Mouse (Mus musculus) MEL (cell line): ENCODE measurements around the gene Nkd1. TPM values are rescaled to one million over a fixed set of nuclear protein-coding genes. Genes with fewer than 3 reads are reported as not detected.

Source experiments
- DNase-seq: peaks from one replicate; pipeline ENCODE4 v3.0.0; 2011; ENCODE audit warnings: low read depth, low spot score
- H3K27ac ChIP-seq: 2 replicates; pipeline ENCODE4 v1.5.1; 2012; ENCODE audit warnings: low read depth, mild to moderate bottlenecking, control low read depth, low read length, moderate library complexity; ENCODE audit not compliant: control insufficient read depth
- H3K27me3 ChIP-seq, 2 experiments: fragments of 150-350 bp in 1 of 2; sonication (generic) in 1 of 2; 2 replicates each; pipeline ENCODE4 v1.6.1; 2012; ENCODE audit warnings: low read length in 2 of 2, mild to moderate bottlenecking in 2 of 2, improper control_type of control experiment in 1 of 2, moderate library complexity in 1 of 2; ENCODE audit not compliant: insufficient read depth in 2 of 2, control insufficient read depth in 1 of 2
- H3K36me3 ChIP-seq, 2 experiments: 2 replicates each; pipeline ENCODE4 v1.6.1; 2012 to 2014; ENCODE audit warnings: low read length in 2 of 2, improper control_type of control experiment in 1 of 2, inconsistent platforms in 1 of 2, mild to moderate bottlenecking in 1 of 2; ENCODE audit not compliant: insufficient read depth in 2 of 2, control insufficient read depth in 1 of 2
- H3K4me1 ChIP-seq, 2 experiments: fragments of 150-350 bp in 1 of 2; sonication (generic) in 1 of 2; 2 replicates each; pipeline ENCODE4 v1.6.1; 2012; ENCODE audit warnings: low read length in 2 of 2, improper control_type of control experiment in 1 of 2, mild to moderate bottlenecking in 1 of 2; ENCODE audit not compliant: insufficient read depth in 2 of 2, control insufficient read depth in 1 of 2
- H3K4me3 ChIP-seq, 2 experiments: fragments of 150-350 bp in 1 of 2; sonication (generic) in 1 of 2; 2 replicates each; pipeline ENCODE4 v1.5.1; 2012; ENCODE audit warnings: low read depth in 2 of 2, low read length in 2 of 2, mild to moderate bottlenecking in 2 of 2, moderate library complexity in 2 of 2, control low read depth in 1 of 2, improper control_type of control experiment in 1 of 2; ENCODE audit not compliant: control insufficient read depth in 1 of 2, insufficient read depth in 1 of 2
- H3K79me2 ChIP-seq: 2 replicates; pipeline ENCODE4 v1.6.1; 2012; ENCODE audit warnings: mild to moderate bottlenecking, low read length, moderate library complexity; ENCODE audit not compliant: control insufficient read depth, poor library complexity, insufficient read depth
- H3K9ac ChIP-seq: 2 replicates; pipeline ENCODE4 v1.6.1; 2012; ENCODE audit warnings: low read depth, mild to moderate bottlenecking, control low read depth, low read length, moderate library complexity; ENCODE audit not compliant: control insufficient read depth, poor library complexity, severe bottlenecking
- H3K9me3 ChIP-seq: fragments of 150-350 bp; sonication (generic); replicated peaks from 2 replicates; pipeline ENCODE4 v1.6.1; 2012; ENCODE audit warnings: mild to moderate bottlenecking, low read length, improper control_type of control experiment, moderate library complexity; ENCODE audit not compliant: insufficient read depth
- BHLHE40 ChIP-seq: IDR thresholded peaks from 2 replicates; pipeline ENCODE4 v1.6.1; 2012; ENCODE audit warnings: low read depth, mild to moderate bottlenecking, inconsistent platforms, low read length, improper control_type of control experiment, borderline replicate concordance
- CHD1 ChIP-seq: IDR thresholded peaks from 2 replicates; pipeline ENCODE4 v1.6.1; 2012; ENCODE audit warnings: low read depth, mild to moderate bottlenecking, inconsistent platforms, low read length, improper control_type of control experiment
- CHD2 ChIP-seq: IDR thresholded peaks from 2 replicates; pipeline ENCODE4 v1.6.1; 2011; ENCODE audit warnings: low read length, improper control_type of control experiment
- EP300 ChIP-seq, 2 experiments: IDR thresholded peaks; 2 replicates each; pipeline ENCODE4 v1.6.1; 2011; ENCODE audit warnings: improper control_type of control experiment in 2 of 2, low read length in 2 of 2, low read depth in 1 of 2, mild to moderate bottlenecking in 1 of 2
- ETS1 ChIP-seq: IDR thresholded peaks from 2 replicates; pipeline ENCODE4 v1.6.1; 2012; ENCODE audit warnings: low read depth, mild to moderate bottlenecking, inconsistent platforms, low read length, improper control_type of control experiment, moderate library complexity
- HCFC1 ChIP-seq: IDR thresholded peaks from 2 replicates; pipeline ENCODE4 v1.6.1; 2012; ENCODE audit warnings: low read depth, mild to moderate bottlenecking, inconsistent platforms, low read length, improper control_type of control experiment, moderate library complexity
- KAT2A ChIP-seq: conservative IDR thresholded peaks from 2 replicates; pipeline ENCODE4 v1.6.1; 2012; ENCODE audit warnings: low read depth, low read length, improper control_type of control experiment, inconsistent platforms
- MAX ChIP-seq: IDR thresholded peaks from 2 replicates; pipeline ENCODE4 v1.6.1; 2011; ENCODE audit warnings: low read length, improper control_type of control experiment
- MAZ ChIP-seq: IDR thresholded peaks from 2 replicates; pipeline ENCODE4 v1.6.1; 2012; ENCODE audit warnings: low read depth, mild to moderate bottlenecking, inconsistent platforms, low read length, improper control_type of control experiment
- MXI1 ChIP-seq: IDR thresholded peaks from 2 replicates; pipeline ENCODE4 v1.6.1; 2011; ENCODE audit warnings: mild to moderate bottlenecking, low read depth, low read length, improper control_type of control experiment
- MYB ChIP-seq: IDR thresholded peaks from 2 replicates; pipeline ENCODE4 v1.6.1; 2011; ENCODE audit warnings: mild to moderate bottlenecking, low read depth, low read length, improper control_type of control experiment
- MYC ChIP-seq: IDR thresholded peaks from 2 replicates; pipeline ENCODE4 v1.6.1; 2011; ENCODE audit warnings: low read depth, mild to moderate bottlenecking, low read length, improper control_type of control experiment, moderate library complexity
- POLR2AphosphoS5 ChIP-seq: IDR thresholded peaks from 2 replicates; pipeline ENCODE4 v1.6.1; 2012; ENCODE audit warnings: low read depth, borderline replicate concordance, mild to moderate bottlenecking, inconsistent platforms, low read length, moderate library complexity, mixed read lengths
- RCOR1 ChIP-seq: IDR thresholded peaks from 2 replicates; pipeline ENCODE4 v1.6.1; 2012; ENCODE audit warnings: low read depth, mild to moderate bottlenecking, inconsistent platforms, low read length, improper control_type of control experiment
- SIN3A ChIP-seq: IDR thresholded peaks from 2 replicates; pipeline ENCODE4 v1.6.1; 2012; ENCODE audit warnings: low read length, improper control_type of control experiment, inconsistent platforms
- TCF12 ChIP-seq: IDR thresholded peaks from 2 replicates; pipeline ENCODE4 v1.6.1; 2014; ENCODE audit warnings: low read depth, mild to moderate bottlenecking, inconsistent platforms, low read length, improper control_type of control experiment, moderate library complexity
- UBTF ChIP-seq: IDR thresholded peaks from 2 replicates; pipeline ENCODE4 v1.6.1; 2012; ENCODE audit warnings: low read depth, mild to moderate bottlenecking, inconsistent platforms, low read length, improper control_type of control experiment, moderate library complexity, borderline replicate concordance; ENCODE audit not compliant: insufficient read depth
- USF2 ChIP-seq, 2 experiments: IDR thresholded peaks; 2 replicates each; pipeline ENCODE4 v1.6.1; 2011 to 2012; ENCODE audit warnings: improper control_type of control experiment in 2 of 2, low read length in 2 of 2, borderline replicate concordance in 1 of 2, inconsistent platforms in 1 of 2, low read depth in 1 of 2, mild to moderate bottlenecking in 1 of 2; ENCODE audit not compliant: insufficient read depth in 1 of 2
- ZKSCAN1 ChIP-seq: IDR thresholded peaks from 2 replicates; pipeline ENCODE4 v1.6.1; 2012; ENCODE audit warnings: low read depth, mild to moderate bottlenecking, inconsistent platforms, low read length, improper control_type of control experiment, moderate library complexity
- ZNF384 ChIP-seq: IDR thresholded peaks from 2 replicates; pipeline ENCODE4 v1.6.1; 2012; ENCODE audit warnings: low read depth, mild to moderate bottlenecking, inconsistent platforms, low read length, improper control_type of control experiment
- polyA plus RNA-seq, 2 experiments: library from polyadenylated mRNA; stranded (reverse) in 1 of 2; unstranded in 1 of 2; fragments of >175 nt in 1 of 2; fragments of >200 nt in 1 of 2; gene quantifications; 2 replicates each; pipeline versions ENCODE4 v1.2.1 to v1.2.4; 2012; ENCODE audit warnings: low replicate concordance in 2 of 2, low read depth in 1 of 2; ENCODE audit not compliant: insufficient read length in 2 of 2, insufficient read depth in 1 of 2, missing spikeins in 1 of 2
- total RNA-seq: library from RNA; depleted of rRNA; stranded (reverse); fragments of 300-350 nt; gene quantifications from 2 replicates; pipeline ENCODE4 v1.2.3, GENCODE M21; 2012

Gene Nkd1
- total and polyA plus RNA-seq, 3 experiments = not detected

DNA sequence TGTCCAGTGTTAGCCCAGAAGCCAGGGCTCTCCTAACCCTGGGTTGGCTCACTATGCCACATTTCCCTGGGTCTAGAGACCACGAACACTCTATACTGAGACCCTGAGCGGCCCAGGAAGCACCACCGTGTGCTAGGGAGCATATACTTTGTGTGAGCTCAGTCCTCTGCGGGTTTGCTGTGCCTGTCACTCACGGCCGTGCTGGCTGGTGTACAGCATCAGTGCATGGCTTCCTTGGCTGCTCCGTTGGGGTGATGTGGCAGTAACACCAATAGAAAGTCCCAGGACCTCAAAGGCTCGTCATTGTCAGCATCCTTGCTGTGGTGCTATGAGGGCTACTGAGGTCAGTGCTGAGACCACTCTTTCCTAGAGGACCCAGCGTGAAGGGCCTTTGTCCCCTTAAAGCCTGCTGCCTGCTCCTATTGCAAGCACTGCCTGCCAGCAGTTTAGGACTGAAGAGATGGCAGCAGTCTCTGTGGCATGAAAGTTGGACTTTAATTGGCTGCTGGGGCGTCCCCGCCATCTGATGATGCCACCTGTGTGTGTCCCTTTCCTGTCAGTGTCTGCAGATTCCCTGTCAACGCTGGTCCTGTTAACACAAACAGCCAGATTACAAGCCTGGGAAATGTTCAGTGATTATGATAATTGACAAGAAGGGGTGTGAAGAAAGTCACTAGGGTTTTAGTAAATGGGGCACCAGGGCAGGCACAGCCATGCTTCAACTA is 51.2 kb downstream of the Nkd1 start:
- H3K4me1 ChIP-seq = no peaks in the 10 kb centered on the region
- TF ChIP-seq EP300 (IDR thresholded peaks at IDR 0.05; ENCODE audit: low read depth in 1 of 2, low read length in 2 of 2) = no peak
- no peak for TF ChIP-seq SIN3A
- TF ChIP-seq CHD1 = no peak
- no peak for TF ChIP-seq MYB
- TF ChIP-seq MAX = no peak
- TF ChIP-seq BHLHE40 = no peak
- TF ChIP-seq TCF12 = no peak
- no peak for TF ChIP-seq CHD2
- TF ChIP-seq, all 39 proteins: peak for 0
- H3K9ac ChIP-seq = no peak overlapping the region
- DNase-seq = no peak
- H3K79me2 ChIP-seq = no peaks in the 10 kb centered on the region
- no peaks in the 10 kb centered on the region for H3K36me3 ChIP-seq
- H3K9me3 ChIP-seq = no peaks in the 10 kb centered on the region
- no peak overlapping the region for H3K4me3 ChIP-seq
- no peak overlapping the region for H3K27ac ChIP-seq
- no peaks in the 10 kb centered on the region for H3K27me3 ChIP-seq

DNA sequence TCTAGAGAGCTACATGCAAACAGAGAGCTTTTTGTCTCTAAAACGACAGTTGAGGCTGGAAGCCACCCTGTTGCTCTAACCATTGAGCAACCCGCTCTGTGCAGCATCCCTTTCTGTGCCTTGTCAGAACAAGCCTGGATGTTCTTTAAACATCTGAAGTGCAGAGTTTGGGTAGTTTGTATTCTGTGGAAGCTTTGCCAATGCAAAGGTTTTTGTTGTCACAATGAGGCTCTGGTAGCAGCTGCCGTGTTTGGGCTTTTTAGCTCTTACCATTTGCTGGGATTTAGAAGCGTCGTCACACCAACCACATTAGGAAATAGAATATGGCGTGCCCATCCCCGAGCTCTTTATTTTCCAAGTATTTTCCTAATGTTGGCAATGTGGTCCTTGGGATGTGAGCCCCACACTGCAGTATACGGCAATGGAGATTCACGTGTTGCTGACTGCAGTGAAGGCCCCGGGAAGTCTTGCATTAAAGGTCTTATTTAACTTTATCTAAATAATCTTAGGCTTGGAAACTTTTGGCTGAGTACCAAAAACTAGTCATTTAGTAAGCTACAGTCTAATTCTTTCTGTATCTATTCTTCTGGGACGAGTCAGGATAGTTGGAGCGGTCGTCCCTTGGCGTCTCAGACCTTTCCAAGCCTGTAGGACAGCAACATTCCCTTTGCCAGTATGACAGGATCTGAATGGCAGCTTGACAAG is 51.9 kb downstream of the Nkd1 start:
- TF ChIP-seq ZKSCAN1 = no peak
- no peak for TF ChIP-seq EP300 (IDR thresholded peaks at IDR 0.05; ENCODE audit: low read depth in 1 of 2, low read length in 2 of 2)
- no peak for TF ChIP-seq UBTF
- no peak for TF ChIP-seq HCFC1
- no peak for TF ChIP-seq POLR2AphosphoS5
- no peak for TF ChIP-seq ZNF384
- TF ChIP-seq USF2 (IDR thresholded peaks at IDR 0.05; ENCODE audit: borderline replicate concordance in 1 of 2, insufficient read depth in 1 of 2, low read depth in 1 of 2, low read length in 2 of 2) = no peak
- no peak for TF ChIP-seq MYC
- no peak for TF ChIP-seq KAT2A
- no peak for TF ChIP-seq RCOR1
- no peak for TF ChIP-seq ETS1
- no peak for TF ChIP-seq MAZ
- no peak for TF ChIP-seq MXI1
- Histone ChIP-seq H3K9me3 (no peaks in the 10 kb centered on the region), H3K4me3 (no peak overlapping the region), H3K36me3 (no peaks in the 10 kb centered on the region), H3K4me1 (no peaks in the 10 kb centered on the region), H3K27me3 (no peaks in the 10 kb centered on the region), H3K27ac (no peak overlapping the region), H3K9ac (no peak overlapping the region), H3K79me2 (no peaks in the 10 kb centered on the region)
- DNase-seq = no peak
